Mouse (Mus musculus) common myeloid progenitor, adult 5-6 weeks (primary cell): ENCODE results near the gene S100a6. TPM values are rescaled to one million over a fixed set of nuclear protein-coding genes. Genes with fewer than 3 reads are reported as not detected.

Source experiments
- ATAC-seq: replicated peaks from 2 replicates; pipeline ENCODE4 v1.8.0; 2016; ENCODE audit warnings: low read depth, mild to moderate bottlenecking, moderate TSS enrichment, inconsistent platforms; ENCODE audit not compliant: poor library complexity, severe bottlenecking
- total RNA-seq: library from RNA; stranded (forward); fragments of 200-1000, 187-1606 nt; gene quantifications from 2 replicates; pipeline ENCODE4 v1.2.3, GENCODE M21; 2017

The S100a6 gene
- total RNA-seq, 1 experiment from 2014 or later, result 8.0 TPM

GRCm38 (mm10) chr3:90668846-90669245, 56.2 kb downstream of the S100a6 start, which contains the start of gene S100a8:
Gene S100a8 (plus strand): TSS chr3:90668978.
- ATAC-seq, result peak; percentile 57; the same call in 1 of the 2 replicates

Other genes starting within 250 kb of the S100a6 start
- gene Slc27a3, start 222.9 kb upstream of the S100a6 start, total RNA-seq, result 1.1 and 1.2 TPM in 2 replicates
- gene Ints3, start 179.3 kb upstream of the S100a6 start, total RNA-seq, result 19.2 and 21.7 TPM in 2 replicates
- gene Npr1, start 147.0 kb upstream of the S100a6 start, total RNA-seq, result not detected in 2 replicates
- gene Ilf2, start 136.8 kb upstream of the S100a6 start, total RNA-seq, result 200 and 222 TPM in 2 replicates
- gene Snapin, start 121.8 kb upstream of the S100a6 start, total RNA-seq, result 37.3 and 43.3 TPM in 2 replicates
- 88.3 and 113 TPM in 2 replicates for gene Chtop, start 103.4 kb upstream of the S100a6 start, total RNA-seq
- 68.0 and 72.4 TPM in 2 replicates for gene S100a1, start 98.5 kb upstream of the S100a6 start, total RNA-seq
- gene S100a13, start 98.4 kb upstream of the S100a6 start, total RNA-seq, result 45.3 and 46.6 TPM in 2 replicates
- not detected in 2 replicates for gene S100a14, start 86.0 kb upstream of the S100a6 start, total RNA-seq
- not detected in 2 replicates for gene S100a16, start 75.6 kb upstream of the S100a6 start, total RNA-seq
- gene S100a3, start 52.3 kb upstream of the S100a6 start, total RNA-seq, result 0.49 TPM in 1 of 2 replicates, not detected in the other
- gene S100a2, start 22.6 kb upstream of the S100a6 start, total RNA-seq, result not detected in 2 replicates
- gene Gm42674, start 11.0 kb upstream of the S100a6 start, total RNA-seq, result not detected in 2 replicates
- gene S100a4, start 9.1 kb upstream of the S100a6 start, total RNA-seq, result 15.1 and 35.7 TPM in 2 replicates
- gene S100a5, start 4.4 kb upstream of the S100a6 start, total RNA-seq, result not detected in 2 replicates
- gene S100a7a, start 41.1 kb downstream of the S100a6 start, total RNA-seq, result not detected in 2 replicates
- 430 and 433 TPM in 2 replicates for gene S100a8, start 56.1 kb downstream of the S100a6 start, total RNA-seq
- 306 and 341 TPM in 2 replicates for gene S100a9, start 82.8 kb downstream of the S100a6 start, total RNA-seq
- gene Pglyrp4, start 114.0 kb downstream of the S100a6 start, total RNA-seq, result not detected in 2 replicates
- not detected in 2 replicates for gene Gm5849, start 165.0 kb downstream of the S100a6 start, total RNA-seq